Comparison of ENCODE assay signal across 9 mouse cellular contexts in the genomic region with DNA sequence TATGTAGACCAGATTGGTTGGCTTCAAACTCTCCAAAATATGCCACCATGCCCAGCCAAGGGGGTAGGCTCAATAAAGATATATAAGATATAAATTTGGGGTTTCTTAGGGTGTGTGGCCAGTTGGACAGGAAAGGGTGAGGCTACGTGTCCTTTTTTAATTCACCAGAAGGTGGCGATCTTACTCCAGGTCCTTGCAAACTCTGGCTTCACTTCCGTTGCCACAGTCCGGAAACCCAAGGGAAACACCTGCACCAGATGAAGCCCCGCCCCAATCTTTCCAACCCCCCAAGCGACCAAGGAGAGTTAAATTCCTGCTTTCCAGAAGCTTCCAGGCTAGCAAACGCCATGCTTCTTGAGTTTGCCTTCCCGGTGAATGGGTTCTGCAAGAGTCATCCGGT. TPM values are rescaled to one million over a fixed set of nuclear protein-coding genes. Genes with fewer than 3 reads are reported as not detected.
DNase-seq lines count a peak whose midpoint lies in the region; ATAC-seq and TF ChIP-seq lines count a peak whose summit lies in the region.
"Had no signal": no experiment of that assay in that cellular context is flagged by ENCODE, and none has a peak within 500 bp of the region (broad histone marks: within the 10 kb centered on the region; RNA-seq: fewer than 3 reads in every experiment).

No protein-coding gene starts in this region.

- H3K9me3 ChIP-seq in intestine, embryonic 14.5 days (ENCODE audit: control insufficient read depth, low read length), result no peaks in the 10 kb centered on the region
- H3K9me3 ChIP-seq in limb, embryonic 13.5 days, result no peaks in the 10 kb centered on the region
- H3K9me3 ChIP-seq in midbrain, embryonic 13.5 days, result no peaks in the 10 kb centered on the region
- H3K9me3 ChIP-seq: embryonic facial prominence, embryonic 13.5 days had no signal

- DNase-seq in urinary bladder, postnatal 14 days (ENCODE audit: low spot score), result peak; percentile 74
- DNase-seq in urinary bladder, postnatal 4 days (ENCODE audit: low spot score in 2 of 2), result no peak
- DNase-seq in intestine, embryonic 14.5 days (ENCODE audit: low spot score), result peak; percentile 86
- peak; percentile 26 to 60 for DNase-seq in spleen, postnatal 14 days (ENCODE audit: low spot score in 2 of 2)

- no peak for TF ChIP-seq POLR2A in cortical plate, adult 2 months (IDR thresholded peaks at IDR 0.05; ENCODE audit: extremely low read depth, insufficient read depth, low read length)

- peak; percentile 91 for TF ChIP-seq CTCF in cortical plate, adult 2 months (IDR thresholded peaks at IDR 0.05; ENCODE audit: extremely low read depth, insufficient read depth, low read length)

- peak; percentile 75 for ATAC-seq in granulocyte monocyte progenitor cell, adult 5-6 weeks (replicated peaks; ENCODE audit: poor library complexity, severe bottlenecking)
- peak; percentile 40 for ATAC-seq in intestine, embryonic 14.5 days (replicated peaks; ENCODE audit: low FRiP score, low TSS enrichment, low read depth)
- no peak for ATAC-seq in limb, embryonic 13.5 days (ENCODE audit: low FRiP score, low read depth)
- peak; percentile 63 for ATAC-seq in midbrain, embryonic 13.5 days

- no peak overlapping the region for H3K4me3 ChIP-seq in cortical plate, adult 2 months (ENCODE audit: insufficient read depth, low read length)
- no peak overlapping the region for H3K4me3 ChIP-seq in intestine, embryonic 14.5 days (ENCODE audit: low read depth, low read length)
- no peak overlapping the region for H3K4me3 ChIP-seq in limb, embryonic 13.5 days
- H3K4me3 ChIP-seq in midbrain, embryonic 13.5 days (replicated peaks), result no peak overlapping the region
- H3K4me3 ChIP-seq: embryonic facial prominence, embryonic 13.5 days had no signal

- no peak overlapping the region for H3K4me2 ChIP-seq in intestine, embryonic 14.5 days (ENCODE audit: low read length)
- H3K4me2 ChIP-seq in limb, embryonic 13.5 days (replicated peaks), result peak overlapping the region; percentile 27; the same call in 1 of the 2 replicates
- H3K4me2 ChIP-seq in midbrain, embryonic 13.5 days (replicated peaks), result no peak overlapping the region
- H3K4me2 ChIP-seq: embryonic facial prominence, embryonic 13.5 days had no signal

- 20% methylated on average over 9 of the region's 9 CpGs for WGBS in intestine, embryonic 14.5 days
- WGBS in limb, embryonic 13.5 days, result 21% methylated on average over 9 of the region's 9 CpGs
- 19% methylated on average over 9 of the region's 9 CpGs for WGBS in midbrain, embryonic 13.5 days

- H3K4me1 ChIP-seq in cortical plate, adult 2 months (ENCODE audit: control insufficient read depth, insufficient read depth, low read length), result no peaks in the 10 kb centered on the region
- H3K4me1 ChIP-seq in intestine, embryonic 14.5 days (replicated peaks; ENCODE audit: control insufficient read depth, insufficient read depth, low read length), result peaks cover 6% of the 10 kb centered on the region; the same call in 1 of the 2 replicates
- H3K4me1 ChIP-seq in limb, embryonic 13.5 days, result no peaks in the 10 kb centered on the region
- H3K4me1 ChIP-seq in midbrain, embryonic 13.5 days (replicated peaks), result no peaks in the 10 kb centered on the region

- H3K27me3 ChIP-seq in intestine, embryonic 14.5 days (replicated peaks; ENCODE audit: control insufficient read depth, insufficient read depth, low read length), result no peaks in the 10 kb centered on the region
- H3K27me3 ChIP-seq in limb, embryonic 13.5 days, result no peaks in the 10 kb centered on the region
- H3K27me3 ChIP-seq in midbrain, embryonic 13.5 days, result no peaks in the 10 kb centered on the region
- H3K27me3 ChIP-seq: embryonic facial prominence, embryonic 13.5 days had no signal

- H3K36me3 ChIP-seq in intestine, embryonic 14.5 days (ENCODE audit: control insufficient read depth, insufficient read depth, low read length), result no peaks in the 10 kb centered on the region
- H3K36me3 ChIP-seq in limb, embryonic 13.5 days, result no peaks in the 10 kb centered on the region
- no peaks in the 10 kb centered on the region for H3K36me3 ChIP-seq in midbrain, embryonic 13.5 days
- H3K36me3 ChIP-seq: embryonic facial prominence, embryonic 13.5 days had no signal

- H3K27ac ChIP-seq in cortical plate, adult 2 months (ENCODE audit: insufficient read depth, low read length), result no peak overlapping the region
- H3K27ac ChIP-seq in intestine, embryonic 14.5 days (ENCODE audit: low read depth), result no peak overlapping the region
- H3K27ac ChIP-seq in limb, embryonic 13.5 days, result no peak overlapping the region
- no peak overlapping the region for H3K27ac ChIP-seq in midbrain, embryonic 13.5 days
- H3K27ac ChIP-seq: embryonic facial prominence, embryonic 13.5 days had no signal

- no peak overlapping the region for H3K9ac ChIP-seq in intestine, embryonic 14.5 days (ENCODE audit: low read length)
- no peak overlapping the region for H3K9ac ChIP-seq in limb, embryonic 13.5 days
- no peak overlapping the region for H3K9ac ChIP-seq in midbrain, embryonic 13.5 days (replicated peaks)
- H3K9ac ChIP-seq: embryonic facial prominence, embryonic 13.5 days had no signal

RNA-seq across cellular contexts. Expression of gene Csrp1, which starts 0.4 kb away (rescaled TPM):
- 346 and 369 TPM in 2 replicates for polyA plus RNA-seq in cortical plate, adult 2 months (2012; rRNA removed)
- total RNA-seq in granulocyte monocyte progenitor cell, adult 5-6 weeks (2014; fragmentation: Nextera tagmentation), result 130 and 138 TPM in 2 replicates
- 104 and 135 TPM in 2 replicates for total RNA-seq in granulocyte monocyte progenitor cell, adult 5-6 weeks (2017)
- 225 and 242 TPM in 2 replicates for polyA plus RNA-seq in intestine, embryonic 14.5 days (2014; fragmentation: Nextera tagmentation; extraction: Ambion mirVana)
- 74.0 and 77.5 TPM in 2 replicates for polyA plus RNA-seq in limb, embryonic 13.5 days (2015; fragmentation: Nextera tagmentation; extraction: Ambion mirVana)
- polyA plus RNA-seq in midbrain, embryonic 13.5 days (2015; fragmentation: Nextera tagmentation; extraction: Ambion mirVana), result 13.9 and 16.0 TPM in 2 replicates

RNA-seq across cellular contexts. Expression of gene Phlda3, which starts 46.4 kb away (rescaled TPM):
- polyA plus RNA-seq in cortical plate, adult 2 months (2012; rRNA removed), result 55.8 and 57.3 TPM in 2 replicates
- total RNA-seq in granulocyte monocyte progenitor cell, adult 5-6 weeks (2014; fragmentation: Nextera tagmentation), result 1.9 TPM in 1 of 2 replicates, not detected in the other
- total RNA-seq in granulocyte monocyte progenitor cell, adult 5-6 weeks (2017), result 0.17 and 1.0 TPM in 2 replicates
- polyA plus RNA-seq in intestine, embryonic 14.5 days (2014; fragmentation: Nextera tagmentation; extraction: Ambion mirVana), result 56.0 and 58.2 TPM in 2 replicates
- polyA plus RNA-seq in limb, embryonic 13.5 days (2015; fragmentation: Nextera tagmentation; extraction: Ambion mirVana), result 56.6 and 62.8 TPM in 2 replicates
- 12.5 and 14.8 TPM in 2 replicates for polyA plus RNA-seq in midbrain, embryonic 13.5 days (2015; fragmentation: Nextera tagmentation; extraction: Ambion mirVana)

RNA-seq across cellular contexts. Expression of gene Tnni1, which starts 59.7 kb away (rescaled TPM):
- 17.4 and 18.8 TPM in 2 replicates for polyA plus RNA-seq in cortical plate, adult 2 months (2012; rRNA removed)
- total RNA-seq in granulocyte monocyte progenitor cell, adult 5-6 weeks (2014; fragmentation: Nextera tagmentation), result not detected in 2 replicates
- not detected in 2 replicates for total RNA-seq in granulocyte monocyte progenitor cell, adult 5-6 weeks (2017)
- polyA plus RNA-seq in intestine, embryonic 14.5 days (2014; fragmentation: Nextera tagmentation; extraction: Ambion mirVana), result 5.8 and 6.4 TPM in 2 replicates
- polyA plus RNA-seq in limb, embryonic 13.5 days (2015; fragmentation: Nextera tagmentation; extraction: Ambion mirVana), result 241 and 246 TPM in 2 replicates
- 0.20 and 0.34 TPM in 2 replicates for polyA plus RNA-seq in midbrain, embryonic 13.5 days (2015; fragmentation: Nextera tagmentation; extraction: Ambion mirVana)

Comparison
In these comparisons a context has a peak if more than half of its experiments do, and no peak if none do; other contexts are left out.
1. DNase-seq: peak in urinary bladder, postnatal 14 days (single experiment), intestine, embryonic 14.5 days (single experiment) and spleen, postnatal 14 days (2 of 2); none in urinary bladder, postnatal 4 days (0 of 2).
2. RNA of gene Tnni1, which starts 59.7 kb away (polyA plus RNA-seq): 241 to 246 TPM in limb, embryonic 13.5 days; 17.4 to 18.8 TPM in cortical plate, adult 2 months, 5.8 to 6.4 TPM in intestine, embryonic 14.5 days and 0.20 to 0.34 TPM in midbrain, embryonic 13.5 days; every median in the first group is over 10 times any median in the second.